Mouse (Mus musculus): ENCODE results near the gene Vgll2.

DNA sequence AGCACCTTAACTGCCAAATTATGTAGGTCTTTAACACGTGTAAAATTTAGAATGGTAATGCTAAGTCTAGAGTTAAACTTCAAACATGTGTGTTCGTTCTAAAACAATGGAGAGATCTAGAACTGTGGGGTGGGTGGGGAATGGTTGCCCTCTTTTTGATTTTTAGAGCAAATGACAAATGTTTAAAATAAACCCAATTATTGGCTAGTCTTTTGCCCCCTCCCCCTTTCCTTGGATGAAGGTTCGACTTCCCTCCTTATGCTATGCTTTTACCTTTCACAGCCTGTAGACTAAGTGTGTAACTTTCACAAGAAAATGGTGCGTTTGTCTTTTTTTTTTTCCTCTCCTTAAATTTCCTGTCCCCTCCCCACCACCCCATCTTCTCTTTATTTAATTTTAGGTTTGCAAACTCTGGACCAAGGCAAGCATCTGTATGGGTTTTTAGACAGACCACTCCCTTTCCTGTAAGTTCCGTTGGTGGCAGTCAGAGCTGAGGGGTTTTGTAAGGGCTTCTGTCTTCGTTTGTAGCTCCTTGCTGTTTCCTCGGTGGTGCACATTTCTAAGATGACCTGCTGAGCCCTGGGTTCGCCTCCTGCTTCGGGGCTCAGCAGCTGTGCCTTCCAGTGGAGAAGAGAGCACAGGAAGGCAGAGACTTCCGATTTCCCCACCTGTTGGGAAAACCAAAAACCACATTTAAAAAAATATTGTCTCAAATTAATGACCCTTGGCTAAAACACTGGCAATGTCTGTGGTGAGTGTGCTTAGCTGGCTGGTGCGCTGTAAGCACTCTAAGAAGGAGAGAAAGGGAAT is 6.5 kb downstream of the Vgll2 start:
- TF ChIP-seq CTCF (IDR thresholded peaks at IDR 0.05; ENCODE audit: control insufficient read depth, insufficient read depth, insufficient read length) (no peak), MAX (IDR thresholded peaks at IDR 0.05) (no peak), USF1 (IDR thresholded peaks at IDR 0.05; ENCODE audit: low read depth) (no peak)
